ENCODE assay signal across 11 mouse cellular contexts in genomic region chr1:120176313-120176712, GRCm38 (mm10). TPM values are rescaled to one million over a fixed set of nuclear protein-coding genes. Genes with fewer than 3 reads are reported as not detected.
DNase-seq lines count a peak whose midpoint lies in the region; ATAC-seq lines count a peak whose summit lies in the region.
"Had no signal": no experiment of that assay in that cellular context is flagged by ENCODE, and none has a peak within 500 bp of the region (broad histone marks: within the 10 kb centered on the region; RNA-seq: fewer than 3 reads in every experiment).

No protein-coding gene starts in this region.

- 0 out of 2 replicates have a peak, but pooled peaks have one; percentile 14 for ATAC-seq in hindbrain, embryonic 16.5 days
- ATAC-seq in hindbrain, embryonic 12.5 days (ENCODE audit: low FRiP score): no peak
- ATAC-seq in kidney, embryonic 16.5 days (ENCODE audit: low FRiP score, low TSS enrichment): peak; percentile 76
- ATAC-seq in monocyte, adult 5-6 weeks (replicated peaks; ENCODE audit: insufficient number of reproducible peaks, low FRiP score, low TSS enrichment, poor library complexity, severe bottlenecking): no peak

- 44% methylated on average over 14 of the region's 14 CpGs for WGBS in hindbrain, embryonic 16.5 days
- 48% methylated on average over 14 of the region's 14 CpGs for WGBS in hindbrain, embryonic 12.5 days
- WGBS in kidney, embryonic 16.5 days: 9% methylated on average over 14 of the region's 14 CpGs
- WGBS in midbrain, embryonic 10.5 days: 56% methylated on average over 14 of the region's 14 CpGs

- no peaks in the 10 kb centered on the region for H3K36me3 ChIP-seq in hindbrain, embryonic 16.5 days (ENCODE audit: control insufficient read depth, insufficient read depth, low read length)
- H3K36me3 ChIP-seq in hindbrain, embryonic 12.5 days: no peaks in the 10 kb centered on the region
- H3K36me3 ChIP-seq in kidney, embryonic 16.5 days (ENCODE audit: insufficient read depth, low read length): no peaks in the 10 kb centered on the region
- no peaks in the 10 kb centered on the region for H3K36me3 ChIP-seq in midbrain, embryonic 10.5 days
- H3K36me3 ChIP-seq: embryonic facial prominence, embryonic 13.5 days had no signal

- no peaks in the 10 kb centered on the region for H3K27me3 ChIP-seq in hindbrain, embryonic 16.5 days (replicated peaks; ENCODE audit: control insufficient read depth, insufficient read depth, low read length)
- no peaks in the 10 kb centered on the region for H3K27me3 ChIP-seq in hindbrain, embryonic 12.5 days
- H3K27me3 ChIP-seq in kidney, embryonic 16.5 days (ENCODE audit: insufficient read depth, low read length): no peaks in the 10 kb centered on the region
- no peaks in the 10 kb centered on the region for H3K27me3 ChIP-seq in midbrain, embryonic 10.5 days (ENCODE audit: low read depth, poor library complexity, severe bottlenecking)
- H3K27me3 ChIP-seq: embryonic facial prominence, embryonic 13.5 days had no signal

- no peak overlapping the region for H3K9ac ChIP-seq in hindbrain, embryonic 16.5 days (ENCODE audit: low read depth, low read length)
- H3K9ac ChIP-seq in hindbrain, embryonic 12.5 days: no peak overlapping the region
- no peak overlapping the region for H3K9ac ChIP-seq in kidney, embryonic 16.5 days (replicated peaks; ENCODE audit: low read length)
- H3K9ac ChIP-seq: embryonic facial prominence, embryonic 13.5 days had no signal

- H3K9me3 ChIP-seq in hindbrain, embryonic 16.5 days (ENCODE audit: control insufficient read depth, low read length): no peaks in the 10 kb centered on the region
- H3K9me3 ChIP-seq in hindbrain, embryonic 12.5 days (replicated peaks): no peaks in the 10 kb centered on the region
- H3K9me3 ChIP-seq in kidney, embryonic 16.5 days (ENCODE audit: low read length): no peaks in the 10 kb centered on the region
- no peaks in the 10 kb centered on the region for H3K9me3 ChIP-seq in midbrain, embryonic 10.5 days (replicated peaks)
- H3K9me3 ChIP-seq: embryonic facial prominence, embryonic 13.5 days had no signal

- no peak overlapping the region for H3K4me3 ChIP-seq in hindbrain, embryonic 16.5 days (ENCODE audit: low read length)
- H3K4me3 ChIP-seq in hindbrain, embryonic 12.5 days: no peak overlapping the region
- H3K4me3 ChIP-seq in kidney, embryonic 16.5 days (ENCODE audit: low read length): no peak overlapping the region
- H3K4me3 ChIP-seq in midbrain, embryonic 10.5 days: no peak overlapping the region
- H3K4me3 ChIP-seq: embryonic facial prominence, embryonic 13.5 days; heart, adult 2 months had no signal

- no peak overlapping the region for H3K4me2 ChIP-seq in hindbrain, embryonic 16.5 days (ENCODE audit: low read length)
- H3K4me2 ChIP-seq in hindbrain, embryonic 12.5 days (replicated peaks): no peak overlapping the region
- H3K4me2 ChIP-seq in kidney, embryonic 16.5 days (replicated peaks; ENCODE audit: low read depth, low read length): peak overlapping the region; percentile 22; the same call in 1 of the 2 replicates
- H3K4me2 ChIP-seq: embryonic facial prominence, embryonic 13.5 days had no signal

- DNase-seq in heart, adult 9 months (ENCODE audit: low spot score in 2 of 2): peak; percentile 34 to 42
- DNase-seq in midbrain, embryonic 10.5 days (ENCODE audit: low spot score): peak; percentile 22
- no peak for DNase-seq in layer of hippocampus, postnatal 10 days (ENCODE audit: low spot score in 2 of 2)
- DNase-seq in layer of hippocampus, adult 9-10 months (ENCODE audit: low spot score): no peak
- DNase-seq: thymus, postnatal 14 days had no signal

- H3K27ac ChIP-seq in hindbrain, embryonic 16.5 days (ENCODE audit: low read depth, low read length): no peak overlapping the region
- H3K27ac ChIP-seq in hindbrain, embryonic 12.5 days: no peak overlapping the region
- H3K27ac ChIP-seq in kidney, embryonic 16.5 days (ENCODE audit: low read length): no peak overlapping the region
- H3K27ac ChIP-seq in midbrain, embryonic 10.5 days (replicated peaks): peak overlapping the region; percentile 1; the same call in 1 of the 2 replicates
- H3K27ac ChIP-seq: embryonic facial prominence, embryonic 13.5 days; heart, adult 2 months had no signal

- H3K4me1 ChIP-seq in hindbrain, embryonic 16.5 days (ENCODE audit: control insufficient read depth, insufficient read depth, low read depth, low read length): peaks cover 5% of the 10 kb centered on the region
- H3K4me1 ChIP-seq in hindbrain, embryonic 12.5 days: peaks cover 8% of the 10 kb centered on the region; the same call in 1 of the 2 replicates
- peaks cover 13% of the 10 kb centered on the region; the same call in 1 of the 2 replicates for H3K4me1 ChIP-seq in kidney, embryonic 16.5 days (ENCODE audit: insufficient read depth, low read length)
- peaks cover 14% of the 10 kb centered on the region for H3K4me1 ChIP-seq in midbrain, embryonic 10.5 days

RNA-seq across cellular contexts. Expression of gene 3110009E18Rik, which starts 55.3 kb away (rescaled TPM):
- 9.3 and 13.3 TPM in 2 replicates for polyA plus RNA-seq in hindbrain, embryonic 16.5 days (2015; fragmentation: Nextera tagmentation; extraction: Ambion mirVana)
- 17.0 and 22.6 TPM in 2 replicates for polyA plus RNA-seq in hindbrain, embryonic 12.5 days (2016; fragmentation: Nextera tagmentation; extraction: Ambion mirVana)
- 13.5 and 16.7 TPM in 2 replicates for polyA plus RNA-seq in kidney, embryonic 16.5 days (2015; fragmentation: Nextera tagmentation; extraction: Ambion mirVana)
- 22.3 and 27.2 TPM in 2 replicates for polyA plus RNA-seq in midbrain, embryonic 10.5 days (2016; fragmentation: Nextera tagmentation; extraction: Ambion mirVana)
- total RNA-seq in monocyte, adult 5-6 weeks (2017): 3.0 to 10.3 TPM (median 8.4 TPM) in 3 replicates
- 1 to 10 TPM; 7.1 to 8.7 TPM for total RNA-seq in layer of hippocampus, postnatal 10 days (2021)

RNA-seq across cellular contexts. Expression of gene Dbi, which starts 55.4 kb away (rescaled TPM):
- polyA plus RNA-seq in hindbrain, embryonic 16.5 days (2015; fragmentation: Nextera tagmentation; extraction: Ambion mirVana): 1,503 and 1,756 TPM in 2 replicates
- 582 and 680 TPM in 2 replicates for polyA plus RNA-seq in hindbrain, embryonic 12.5 days (2016; fragmentation: Nextera tagmentation; extraction: Ambion mirVana)
- polyA plus RNA-seq in kidney, embryonic 16.5 days (2015; fragmentation: Nextera tagmentation; extraction: Ambion mirVana): 658 and 708 TPM in 2 replicates
- 767 and 805 TPM in 2 replicates for polyA plus RNA-seq in midbrain, embryonic 10.5 days (2016; fragmentation: Nextera tagmentation; extraction: Ambion mirVana)
- total RNA-seq in monocyte, adult 5-6 weeks (2017): 183 to 239 TPM (median 190 TPM) in 3 replicates
- total RNA-seq in layer of hippocampus, postnatal 10 days (2021): 100 to 1,000 TPM; 611 to 668 TPM

Comparison
In these comparisons a context has a peak if more than half of its experiments do, and no peak if none do; other contexts are left out.
1. ATAC-seq: peak in hindbrain, embryonic 16.5 days (single experiment) and kidney, embryonic 16.5 days (single experiment); none in hindbrain, embryonic 12.5 days (single experiment) and monocyte, adult 5-6 weeks (single experiment).
2. DNase-seq: peak in heart, adult 9 months (2 of 2) and midbrain, embryonic 10.5 days (single experiment); none in layer of hippocampus, postnatal 10 days (0 of 2) and layer of hippocampus, adult 9-10 months (single experiment).